Mouse (Mus musculus) spleen, adult 2 months (tissue): ENCODE results near the gene Gm49339. TPM values are rescaled to one million over a fixed set of nuclear protein-coding genes. Genes with fewer than 3 reads are reported as not detected.
A peak's percentile ranks its signal among the peaks of the same experiment; 100 is the strongest.
"Not testable (repeated sequence)": the region's sequence is repeated elsewhere in the genome, so short reads cannot be mapped to it uniquely, and the experiment has no call there.

Experiments
- DNase-seq, 2 experiments: peaks; one replicate each; pipeline versions ENCODE4 v3.0.0 to v3.0.0-alpha.2; 2012 to 2021; ENCODE audit warnings: low spot score in 2 of 2, low read depth in 1 of 2
- H3K27ac ChIP-seq: fragments of 200-500 bp; 2 replicates; pipeline ENCODE4 v1.5.1; 2012; ENCODE audit warnings: low read length, inconsistent platforms; ENCODE audit not compliant: insufficient read depth
- H3K27me3 ChIP-seq: fragments of 200-500 bp; 2 replicates; pipeline ENCODE4 v1.6.1; 2012; ENCODE audit warnings: mild to moderate bottlenecking, moderate library complexity, low read length, inconsistent platforms; ENCODE audit not compliant: control insufficient read depth, insufficient read depth
- H3K36me3 ChIP-seq: fragments of 200-500 bp; 2 replicates; pipeline ENCODE4 v1.6.1; 2012; ENCODE audit warnings: mild to moderate bottlenecking, low read length, inconsistent platforms; ENCODE audit not compliant: control insufficient read depth, insufficient read depth
- H3K4me1 ChIP-seq: fragments of 200-500 bp; 2 replicates; pipeline ENCODE4 v1.6.1; 2011; ENCODE audit warnings: inconsistent platforms; ENCODE audit not compliant: control insufficient read depth, insufficient read depth, insufficient read length
- H3K4me3 ChIP-seq: fragments of 200-500 bp; 2 replicates; pipeline ENCODE4 v1.5.1; 2011; ENCODE audit warnings: mild to moderate bottlenecking, inconsistent platforms; ENCODE audit not compliant: insufficient read depth, insufficient read length; ENCODE audit errors: extremely low read depth
- CTCF ChIP-seq: fragments of 200-500 bp; IDR thresholded peaks from 2 replicates; pipeline ENCODE4 v1.5.1; 2011; ENCODE audit warnings: mild to moderate bottlenecking, inconsistent platforms; ENCODE audit not compliant: insufficient read depth, insufficient read length, insufficient replicate concordance; ENCODE audit errors: extremely low read depth
- POLR2A ChIP-seq: fragments of 200-500 bp; IDR thresholded peaks from 2 replicates; pipeline ENCODE4 v1.6.1; 2011; ENCODE audit warnings: low read depth, low read length, inconsistent platforms
- WGBS: fragments of 180-500 bp; shearing (Covaris S2); methylation state at CpG from one replicate; pipeline ENCODE4 v1.1.7; 2018; 5-methylcytosine and 5-hydroxymethylcytosine counted together
- polyA plus RNA-seq: library from polyadenylated mRNA; depleted of rRNA; stranded (reverse); fragments of >200 nt; gene quantifications from 2 replicates; pipeline ENCODE4 v1.2.3, GENCODE M21; 2012; rRNA removed

Gm49339 gene
- polyA plus RNA-seq, result 8.4 and 8.7 TPM in 2 replicates

GRCm38 (mm10) chr10:51480397-51480796 lies at the start of gene Gm49339, which contains the start of gene Lilr4b:
Gm49339 (plus strand) TSS chr10:51480612.
Lilr4b (plus strand) TSS chr10:51480632.
- WGBS, result 20% methylated on average over 1 of the region's 3 CpGs
- DNase-seq, result peak in 1 of 2 experiments; percentile 9
- H3K36me3 ChIP-seq, H3K27me3 ChIP-seq, H3K4me1 ChIP-seq, H3K4me3 ChIP-seq, H3K27ac ChIP-seq: not testable (repeated sequence)

GRCm38 (mm10) chr10:51432940-51433339 lies 47.5 kb upstream of the Gm49339 start:
- TF ChIP-seq CTCF, result no peak
- Histone ChIP-seq H3K4me3 (no peak overlapping the region), H3K36me3 (no peaks in the 10 kb centered on the region), H3K27me3 (no peaks in the 10 kb centered on the region; the same call in 1 of the 2 replicates), H3K27ac (no peak overlapping the region), H3K4me1 (no peaks in the 10 kb centered on the region)
- no peak for DNase-seq

GRCm38 (mm10) chr10:51435684-51436083 lies 44.7 kb upstream of the Gm49339 start:
- H3K4me1 ChIP-seq, result no peaks in the 10 kb centered on the region
- no peaks in the 10 kb centered on the region; the same call in 1 of the 2 replicates for H3K27me3 ChIP-seq
- no peak overlapping the region for H3K27ac ChIP-seq
- 34% methylated on average over 3 of the region's 3 CpGs for whole genome bisulfite sequencing
- no peak for DNase-seq
- no peaks in the 10 kb centered on the region for H3K36me3 ChIP-seq
- no peak overlapping the region for H3K4me3 ChIP-seq
- no peak for TF ChIP-seq POLR2A
- no peak for TF ChIP-seq CTCF

GRCm38 (mm10) chr10:51451610-51452009 lies 28.8 kb upstream of the Gm49339 start:
- H3K27ac ChIP-seq, result peak overlapping the region; percentile 12; the same call in 1 of the 2 replicates
- whole genome bisulfite sequencing, result 82% methylated on average over 4 of the region's 4 CpGs

GRCm38 (mm10) chr10:51453616-51454298 lies 26.7 kb upstream of the Gm49339 start:
- 4% methylated on average over 1 of the region's 1 CpGs for WGBS
- Histone ChIP-seq H3K4me3 (no peak overlapping the region), H3K36me3 (no peaks in the 10 kb centered on the region), H3K27ac (peak overlapping the region; percentile 65), H3K4me1 (peaks cover 14% of the 10 kb centered on the region), H3K27me3 (no peaks in the 10 kb centered on the region)
- DNase-seq, result peak; percentile 9 to 49
- TF ChIP-seq POLR2A, result no peak
- no peak for TF ChIP-seq CTCF

More at GRCm38 (mm10) chr10:51451610-51452009, 28.8 kb upstream of the Gm49339 start:
- TF ChIP-seq POLR2A (no peak), CTCF (no peak)
- Histone ChIP-seq H3K4me3 (no peak overlapping the region), H3K4me1 (peaks cover 14% of the 10 kb centered on the region), H3K27me3 (no peaks in the 10 kb centered on the region), H3K36me3 (no peaks in the 10 kb centered on the region)
- DNase-seq, result no peak

GRCm38 (mm10) chr10:51454365-51454764 lies 26.0 kb upstream of the Gm49339 start:
- Histone ChIP-seq H3K27ac (peak overlapping the region; percentile 65), H3K4me3 (no peak overlapping the region), H3K27me3 (no peaks in the 10 kb centered on the region), H3K36me3 (no peaks in the 10 kb centered on the region), H3K4me1 (peaks cover 14% of the 10 kb centered on the region)
- 0% methylated on average over 1 of the region's 1 CpGs for WGBS
- DNase-seq, result no peak
- TF ChIP-seq CTCF, result no peak
- no peak for TF ChIP-seq POLR2A

GRCm38 (mm10) chr10:51455762-51456161 lies 24.6 kb upstream of the Gm49339 start:
- TF ChIP-seq POLR2A (no peak), CTCF (no peak)
- peak overlapping the region; percentile 77 for H3K27ac ChIP-seq
- no peaks in the 10 kb centered on the region for H3K36me3 ChIP-seq
- no peaks in the 10 kb centered on the region for H3K27me3 ChIP-seq
- peaks cover 14% of the 10 kb centered on the region for H3K4me1 ChIP-seq
- WGBS, result 13% methylated on average over 1 of the region's 1 CpGs
- DNase-seq, result no peak
- no peak overlapping the region for H3K4me3 ChIP-seq
